Mouse (Mus musculus) kidney, adult 11 months (tissue): ENCODE measurements around the gene Nlrp4f.

ENCODE experiments used
- DNase-seq: peaks from one replicate; pipeline ENCODE4 v3.0.0; 2022

The Nlrp4f gene

GRCm38 (mm10) chr13:65205877-65206276, at the start of gene Nlrp4f:
Gene Nlrp4f (minus strand): TSS chr13:65205977.
- DNase-seq, result no peak

DNA sequence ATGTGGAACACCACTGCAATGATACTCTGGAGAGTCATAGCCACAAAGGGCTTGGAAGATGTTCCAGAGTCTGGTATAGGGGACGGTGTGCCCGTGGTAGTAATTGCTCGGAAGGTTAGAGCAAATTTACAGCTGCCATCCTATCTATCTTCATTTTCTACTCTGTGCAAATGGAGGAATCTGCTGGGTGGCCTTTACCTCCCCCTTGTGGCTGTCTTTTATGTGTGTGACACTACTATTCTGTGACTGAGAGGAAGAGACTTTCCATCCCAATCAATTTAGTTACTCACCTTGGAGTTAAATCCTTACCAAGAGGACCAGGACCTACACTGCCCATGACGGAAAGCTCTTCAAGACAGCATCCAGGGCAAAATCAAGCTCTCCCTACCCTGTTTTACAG, 37.5 kb upstream of the Nlrp4f start:
- no peak for DNase-seq

- DNase-seq, result no peak
Observed at GRCm38 (mm10) chr13:65242319-65242787, 36.6 kb upstream of the Nlrp4f start.

GRCm38 (mm10) chr13:65241627-65242318, 36.0 kb upstream of the Nlrp4f start:
- no peak for DNase-seq

DNA sequence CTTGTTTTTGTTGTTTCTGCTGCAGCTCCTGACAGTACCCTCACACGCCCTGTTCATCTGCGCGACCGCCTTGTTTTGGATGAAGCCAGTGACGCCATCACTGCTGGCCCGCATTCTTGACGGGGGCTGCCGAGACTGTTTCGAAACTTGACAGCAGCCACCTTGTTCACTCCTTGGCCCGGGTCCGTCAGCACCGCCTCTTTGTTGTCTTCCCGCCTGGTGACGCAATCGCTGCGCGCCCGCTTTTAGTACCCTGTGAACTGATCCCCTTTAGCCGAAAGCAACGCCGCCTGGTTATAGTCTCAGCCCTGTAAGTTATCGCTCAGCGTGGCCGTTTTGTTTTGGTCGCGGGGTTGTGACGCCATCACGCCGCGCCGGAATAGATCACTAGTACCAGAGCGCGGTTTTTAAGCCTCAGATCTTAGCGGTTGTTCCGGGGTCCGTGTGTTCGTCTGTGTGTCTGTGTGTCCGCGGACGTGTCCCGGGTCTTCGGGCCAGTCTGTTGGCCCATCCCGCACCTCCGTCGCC, 35.4 kb upstream of the Nlrp4f start:
- peak; percentile 92 for DNase-seq

- peak; percentile 97 for DNase-seq
Observed at GRCm38 (mm10) chr13:65240509-65241098, 34.8 kb upstream of the Nlrp4f start.

DNA sequence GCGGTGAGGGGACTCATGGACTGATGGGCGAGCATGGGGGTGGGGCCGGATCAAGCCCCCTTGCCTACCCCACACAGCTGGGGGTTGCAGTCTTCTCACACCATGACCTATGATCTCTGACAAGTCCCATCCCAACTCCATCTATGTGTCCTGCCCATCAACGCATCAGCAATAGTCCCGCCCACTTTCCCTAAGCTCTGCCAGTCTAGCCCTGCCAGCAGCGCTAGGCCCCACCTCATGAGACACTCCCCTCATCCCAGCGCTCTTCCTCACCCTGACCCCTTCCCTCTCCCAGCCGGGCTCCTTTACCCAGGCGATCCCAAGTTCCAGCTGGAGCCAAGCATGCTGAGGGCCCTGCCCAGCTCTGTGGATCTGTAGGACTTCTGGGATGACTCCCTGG, 31.4 kb upstream of the Nlrp4f start:
- DNase-seq, result no peak

GRCm38 (mm10) chr13:65226657-65227056, 20.9 kb upstream of the Nlrp4f start:
- no peak for DNase-seq

DNA sequence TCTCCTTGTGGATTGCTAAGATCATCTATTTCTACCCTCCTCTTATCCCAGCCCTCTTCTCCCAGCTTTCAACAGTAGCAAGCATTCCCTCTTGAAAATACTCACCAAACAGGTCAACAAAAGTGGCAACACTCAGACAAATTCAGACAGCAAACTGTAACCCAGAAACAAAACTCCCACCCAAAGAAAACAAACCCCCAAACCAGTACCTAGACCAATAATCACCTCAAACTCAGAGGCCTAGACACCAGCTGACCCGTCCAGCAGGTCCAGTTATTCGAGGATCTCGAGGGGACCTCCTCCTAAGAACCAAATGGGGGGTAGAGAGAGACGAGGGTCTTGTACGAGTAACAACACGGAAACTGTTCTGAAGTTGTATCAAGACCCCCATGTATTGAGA, 20.2 kb upstream of the Nlrp4f start:
- DNase-seq, result no peak

DNA sequence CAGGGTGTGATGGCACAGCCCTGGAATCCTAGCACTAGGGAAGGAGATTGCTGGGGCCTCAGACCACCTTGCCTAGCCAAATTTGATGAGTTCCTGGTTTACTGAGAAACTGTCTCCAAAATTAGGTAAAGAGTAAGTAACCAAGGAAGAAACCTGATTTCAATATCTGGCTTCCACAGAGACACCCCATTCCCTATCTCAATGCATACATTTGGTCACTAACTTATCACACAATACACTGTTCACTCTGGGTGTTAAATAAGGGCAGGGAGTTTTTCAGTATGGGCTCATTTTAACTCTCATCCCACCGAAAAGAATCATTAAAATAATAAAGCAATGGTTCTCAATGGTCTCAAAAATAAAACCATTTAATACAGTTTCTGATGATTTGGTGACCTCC, 5.1 kb downstream of the Nlrp4f start:
- DNase-seq, result no peak

DNA sequence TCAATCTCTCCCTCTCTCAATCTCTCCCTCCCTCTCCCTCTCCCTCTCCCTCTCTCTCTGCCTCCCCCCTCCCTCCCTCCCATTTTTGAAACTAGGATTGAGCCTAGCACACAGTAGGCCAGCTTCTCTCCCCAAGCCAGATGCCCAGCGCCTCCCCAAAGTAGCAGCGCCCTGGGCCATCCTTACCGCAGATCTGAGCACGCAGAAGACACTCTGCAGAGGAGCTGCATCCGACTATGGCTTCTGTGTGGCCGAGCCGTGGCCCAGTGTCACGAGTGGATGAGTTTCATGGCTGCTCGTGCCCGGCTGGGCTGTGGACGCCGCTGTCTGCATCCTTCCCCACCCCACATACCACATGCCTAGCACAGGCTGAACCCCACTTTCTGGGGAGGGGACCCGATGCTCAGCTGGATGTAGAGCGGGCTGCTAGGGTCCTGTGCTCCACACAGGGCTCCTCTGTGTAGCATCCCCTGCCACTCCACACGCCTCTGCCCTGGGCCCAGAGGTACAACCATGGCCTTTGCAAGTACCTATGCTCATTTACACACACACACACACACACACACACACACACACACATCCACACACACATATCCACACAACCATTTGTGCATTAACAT, 29.2 kb downstream of the Nlrp4f start:
- no peak for DNase-seq

- DNase-seq, result peak; percentile 12
Observed at GRCm38 (mm10) chr13:65175734-65176471, 29.9 kb downstream of the Nlrp4f start.

- DNase-seq, result no peak
Observed at GRCm38 (mm10) chr13:65174102-65174501, 31.7 kb downstream of the Nlrp4f start.

DNA sequence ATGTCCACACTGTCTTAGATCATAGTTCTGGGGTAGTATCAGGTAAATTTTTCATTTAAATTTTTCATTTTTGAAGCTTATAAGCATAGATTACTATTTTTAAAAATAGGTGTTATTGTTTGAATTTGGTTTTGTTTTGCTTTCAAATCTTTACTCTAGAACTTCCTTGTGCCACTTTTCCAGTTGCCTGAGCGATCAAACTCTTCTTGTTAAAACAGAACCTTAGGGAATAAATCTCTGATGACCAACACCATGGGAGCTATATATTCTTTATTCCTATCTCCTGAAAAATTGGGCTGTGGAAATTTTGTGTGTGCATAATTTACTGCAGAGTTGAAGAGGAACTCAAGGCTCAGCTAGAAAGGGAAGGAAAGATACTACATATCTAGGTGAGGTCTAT, 55.8 kb downstream of the Nlrp4f start, which contains the start of gene Olfr466:
Gene Olfr466, plus strand, starts transcription at position 301 of the 400 bp plus-strand sequence.
- DNase-seq, result no peak

DNA sequence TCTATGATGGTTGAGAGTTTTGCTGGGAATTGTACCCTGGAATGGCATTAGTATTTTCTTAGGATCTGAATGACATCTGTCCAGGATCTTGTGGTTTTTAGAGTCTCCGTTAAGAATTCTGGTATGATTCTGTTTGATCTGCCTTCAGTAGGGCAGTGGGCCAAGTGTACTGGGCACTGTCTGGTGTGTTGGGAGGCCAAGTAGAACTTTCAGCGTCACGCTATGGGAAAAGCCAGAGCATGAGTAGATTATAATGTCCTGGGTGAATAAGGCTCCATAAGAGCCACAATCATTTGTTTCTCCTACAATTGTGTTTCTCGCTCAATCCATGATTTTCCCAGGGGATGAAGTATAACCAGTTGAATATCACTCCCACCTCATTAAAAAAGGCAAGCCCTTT, 68.0 kb downstream of the Nlrp4f start, which contains the start of gene Olfr465-ps1:
Gene Olfr465-ps1, plus strand, starts transcription at position 301 of the 400 bp plus-strand sequence.
- DNase-seq, result no peak
